Mouse (Mus musculus) MEL (cell line): ENCODE data around the gene Pptc7.

Experiments used
- BHLHE40 ChIP-seq: IDR thresholded peaks from 2 replicates; pipeline ENCODE4 v1.6.1; 2012; ENCODE audit warnings: low read depth, mild to moderate bottlenecking, inconsistent platforms, low read length, improper control_type of control experiment, borderline replicate concordance
- CHD2 ChIP-seq: IDR thresholded peaks from 2 replicates; pipeline ENCODE4 v1.6.1; 2011; ENCODE audit warnings: low read length, improper control_type of control experiment
- CTCF ChIP-seq, 3 experiments: IDR thresholded peaks in 2 of 3; conservative IDR thresholded peaks in 1 of 3; 2 replicates each; pipeline ENCODE4 v1.5.1; 2011 to 2012; ENCODE audit warnings: low read length in 3 of 3, low read depth in 2 of 3, mild to moderate bottlenecking in 2 of 3, improper control_type of control experiment in 1 of 3, inconsistent platforms in 1 of 3, mixed read lengths in 1 of 3, moderate library complexity in 1 of 3; ENCODE audit not compliant: control insufficient read depth in 1 of 3, insufficient read depth in 1 of 3, poor library complexity in 1 of 3, severe bottlenecking in 1 of 3
- EP300 ChIP-seq, 2 experiments: IDR thresholded peaks; 2 replicates each; pipeline ENCODE4 v1.6.1; 2011; ENCODE audit warnings: improper control_type of control experiment in 2 of 2, low read length in 2 of 2, low read depth in 1 of 2, mild to moderate bottlenecking in 1 of 2
- GATA1 ChIP-seq: IDR thresholded peaks from 2 replicates; pipeline ENCODE4 v1.6.1; 2011; ENCODE audit warnings: low read depth, low read length, improper control_type of control experiment
- HCFC1 ChIP-seq: IDR thresholded peaks from 2 replicates; pipeline ENCODE4 v1.6.1; 2012; ENCODE audit warnings: low read depth, mild to moderate bottlenecking, inconsistent platforms, low read length, improper control_type of control experiment, moderate library complexity
- MXI1 ChIP-seq: IDR thresholded peaks from 2 replicates; pipeline ENCODE4 v1.6.1; 2011; ENCODE audit warnings: mild to moderate bottlenecking, low read depth, low read length, improper control_type of control experiment
- POLR2A ChIP-seq, 2 experiments: IDR thresholded peaks; 2 replicates each; pipeline ENCODE4 v1.6.1; 2011 to 2012; ENCODE audit warnings: low read length in 2 of 2, mild to moderate bottlenecking in 2 of 2, control low read depth in 1 of 2, improper control_type of control experiment in 1 of 2, low read depth in 1 of 2, moderate library complexity in 1 of 2; ENCODE audit not compliant: control insufficient read depth in 1 of 2, insufficient read depth in 1 of 2, poor library complexity in 1 of 2
- SMC3 ChIP-seq: IDR thresholded peaks from 2 replicates; pipeline ENCODE4 v1.6.1; 2011; ENCODE audit warnings: low read depth, low read length, improper control_type of control experiment
- TAL1 ChIP-seq: IDR thresholded peaks from 2 replicates; pipeline ENCODE4 v1.6.1; 2012; ENCODE audit warnings: mild to moderate bottlenecking, inconsistent platforms, low read length, moderate library complexity, mixed read lengths
- ZC3H11A ChIP-seq: IDR thresholded peaks from 2 replicates; pipeline ENCODE4 v1.6.1; 2012; ENCODE audit warnings: low read depth, mild to moderate bottlenecking, inconsistent platforms, low read length, improper control_type of control experiment
- ZNF384 ChIP-seq: IDR thresholded peaks from 2 replicates; pipeline ENCODE4 v1.6.1; 2012; ENCODE audit warnings: low read depth, mild to moderate bottlenecking, inconsistent platforms, low read length, improper control_type of control experiment

GRCm38 (mm10) chr5:122286191-122286590 is 2.0 kb downstream of the Pptc7 start:
- TF ChIP-seq CTCF (IDR thresholded peaks at IDR 0.05 in 2 of 3, conservative IDR thresholded peaks at IDR 0.05 in 1 of 3; ENCODE audit: control insufficient read depth in 1 of 3, insufficient read depth in 1 of 3, low read depth in 2 of 3, low read length in 3 of 3, poor library complexity in 1 of 3, severe bottlenecking in 1 of 3) (no peak), BHLHE40 (no peak), CHD2 (no peak), ZNF384 (no peak), GATA1 (no peak), POLR2A (IDR thresholded peaks at IDR 0.05; ENCODE audit: control insufficient read depth in 1 of 2, insufficient read depth in 1 of 2, low read depth in 1 of 2, low read length in 2 of 2, poor library complexity in 1 of 2) (no peak), MXI1 (no peak), HCFC1 (no peak), ZC3H11A (no peak), EP300 (IDR thresholded peaks at IDR 0.05; ENCODE audit: low read depth in 1 of 2, low read length in 2 of 2) (no peak), SMC3 (no peak), TAL1 (no peak)
